In genomic region chr3:75394487-75394886, GRCm38 (mm10) we compare ENCODE assay signal across 20 mouse cellular contexts.
DNase-seq lines count a peak whose midpoint lies in the region; ATAC-seq lines count a peak whose summit lies in the region.
"Had no signal": no experiment of that assay in that cellular context is flagged by ENCODE, and none has a peak within 500 bp of the region (broad histone marks: within the 10 kb centered on the region; RNA-seq: fewer than 3 reads in every experiment).

No protein-coding gene starts in this region.

- H3K4me3 ChIP-seq in heart, embryonic 12.5 days = no peak overlapping the region
- H3K4me3 ChIP-seq in hindbrain, embryonic 15.5 days = no peak overlapping the region
- H3K4me3 ChIP-seq in hindbrain, embryonic 12.5 days = no peak overlapping the region
- no peak overlapping the region for H3K4me3 ChIP-seq in midbrain, embryonic 15.5 days
- H3K4me3 ChIP-seq in neural tube, embryonic 14.5 days (ENCODE audit: low read depth, low read length) = no peak overlapping the region
- H3K4me3 ChIP-seq: embryonic facial prominence, embryonic 13.5 days; limb, embryonic 15.5 days; megakaryocyte, embryonic 14.5 days; myocyte had no signal

- peaks cover 19% of the 10 kb centered on the region for H3K4me1 ChIP-seq in heart, embryonic 12.5 days (replicated peaks)
- H3K4me1 ChIP-seq in hindbrain, embryonic 15.5 days (replicated peaks) = peaks cover 11% of the 10 kb centered on the region
- 0 out of 2 replicates have a peak, but pooled peaks cover 6% of the 10 kb centered on the region for H3K4me1 ChIP-seq in hindbrain, embryonic 12.5 days
- H3K4me1 ChIP-seq in midbrain, embryonic 15.5 days = peaks cover 16% of the 10 kb centered on the region
- 0 out of 2 replicates have a peak, but pooled peaks cover 3% of the 10 kb centered on the region for H3K4me1 ChIP-seq in neural tube, embryonic 14.5 days (ENCODE audit: control insufficient read depth, insufficient read depth, low read length)
- H3K4me1 ChIP-seq: embryonic facial prominence, embryonic 13.5 days; limb, embryonic 15.5 days; megakaryocyte, embryonic 14.5 days had no signal

- H3K27ac ChIP-seq in heart, embryonic 12.5 days (ENCODE audit: poor library complexity, severe bottlenecking) = peak overlapping the region; percentile 14; the same call in 1 of the 2 replicates
- peak overlapping the region; percentile 80 for H3K27ac ChIP-seq in hindbrain, embryonic 15.5 days (replicated peaks)
- H3K27ac ChIP-seq in hindbrain, embryonic 12.5 days = no peak overlapping the region
- H3K27ac ChIP-seq in midbrain, embryonic 15.5 days = 0 out of 2 replicates have a peak overlapping the region, but pooled peaks have one; percentile 29
- H3K27ac ChIP-seq in neural tube, embryonic 14.5 days (ENCODE audit: low read depth, low read length) = 0 out of 2 replicates have a peak overlapping the region, but pooled peaks have one; percentile 22
- H3K27ac ChIP-seq: embryonic facial prominence, embryonic 13.5 days; limb, embryonic 15.5 days had no signal

- DNase-seq in heart, adult 11 months = no peak
- no peak for DNase-seq in adrenal gland, adult (ENCODE audit: inconsistent age in 2 of 2, low spot score in 1 of 2)
- DNase-seq: adrenal gland, postnatal 25 days; cerebellum, adult 9-10 months; kidney, adult 8-10 months; kidney, postnatal 36 days; lung, postnatal 10 days; right cerebral cortex, postnatal 14 days had no signal

- H3K27me3 ChIP-seq in heart, embryonic 12.5 days (replicated peaks) = no peaks in the 10 kb centered on the region
- no peaks in the 10 kb centered on the region for H3K27me3 ChIP-seq in hindbrain, embryonic 15.5 days
- no peaks in the 10 kb centered on the region for H3K27me3 ChIP-seq in hindbrain, embryonic 12.5 days
- H3K27me3 ChIP-seq in midbrain, embryonic 15.5 days (replicated peaks) = no peaks in the 10 kb centered on the region
- H3K27me3 ChIP-seq in neural tube, embryonic 14.5 days (ENCODE audit: control insufficient read depth, insufficient read depth, low read length) = no peaks in the 10 kb centered on the region
- H3K27me3 ChIP-seq: embryonic facial prominence, embryonic 13.5 days; limb, embryonic 15.5 days; megakaryocyte, embryonic 14.5 days; Patski had no signal

- WGBS in heart, embryonic 12.5 days = 30% methylated on average over 3 of the region's 3 CpGs
- 76% methylated on average over 3 of the region's 3 CpGs for WGBS in hindbrain, embryonic 15.5 days
- whole genome bisulfite sequencing in hindbrain, embryonic 12.5 days = 83% methylated on average over 3 of the region's 3 CpGs
- 75% methylated on average over 3 of the region's 3 CpGs for WGBS in midbrain, embryonic 15.5 days
- WGBS in neural tube, embryonic 14.5 days = 85% methylated on average over 3 of the region's 3 CpGs

- peak overlapping the region; percentile 36 for H3K4me2 ChIP-seq in heart, embryonic 12.5 days
- no peak overlapping the region for H3K4me2 ChIP-seq in hindbrain, embryonic 15.5 days
- no peak overlapping the region for H3K4me2 ChIP-seq in hindbrain, embryonic 12.5 days (replicated peaks)
- H3K4me2 ChIP-seq in midbrain, embryonic 15.5 days = no peak overlapping the region
- H3K4me2 ChIP-seq in neural tube, embryonic 14.5 days (ENCODE audit: low read depth, low read length) = no peak overlapping the region
- H3K4me2 ChIP-seq: embryonic facial prominence, embryonic 13.5 days; limb, embryonic 15.5 days had no signal

- no peak for ATAC-seq in heart, embryonic 12.5 days (ENCODE audit: insufficient number of reproducible peaks, low FRiP score)
- no peak for ATAC-seq in hindbrain, embryonic 15.5 days (ENCODE audit: low FRiP score, low read depth)
- ATAC-seq in hindbrain, embryonic 12.5 days (ENCODE audit: low FRiP score) = no peak
- ATAC-seq in midbrain, embryonic 15.5 days (replicated peaks) = no peak
- no peak for ATAC-seq in neural tube, embryonic 14.5 days (ENCODE audit: low read depth)
- ATAC-seq: activated CD4-positive, CD25-positive, alpha-beta regulatory T cell, adult 4 months; inflammation-experienced regulatory T-cells, adult 6 months had no signal

- H3K9me3 ChIP-seq in heart, embryonic 12.5 days (replicated peaks) = no peaks in the 10 kb centered on the region
- H3K9me3 ChIP-seq in hindbrain, embryonic 15.5 days = no peaks in the 10 kb centered on the region
- H3K9me3 ChIP-seq in hindbrain, embryonic 12.5 days (replicated peaks) = no peaks in the 10 kb centered on the region
- no peaks in the 10 kb centered on the region for H3K9me3 ChIP-seq in midbrain, embryonic 15.5 days
- no peaks in the 10 kb centered on the region for H3K9me3 ChIP-seq in neural tube, embryonic 14.5 days (ENCODE audit: control insufficient read depth, low read length)
- H3K9me3 ChIP-seq: embryonic facial prominence, embryonic 13.5 days; limb, embryonic 15.5 days had no signal

- no peak overlapping the region for H3K9ac ChIP-seq in heart, embryonic 12.5 days
- no peak overlapping the region for H3K9ac ChIP-seq in hindbrain, embryonic 15.5 days
- no peak overlapping the region for H3K9ac ChIP-seq in hindbrain, embryonic 12.5 days
- no peak overlapping the region for H3K9ac ChIP-seq in midbrain, embryonic 15.5 days
- H3K9ac ChIP-seq in neural tube, embryonic 14.5 days (replicated peaks; ENCODE audit: low read depth, low read length) = no peak overlapping the region
- H3K9ac ChIP-seq: embryonic facial prominence, embryonic 13.5 days; limb, embryonic 15.5 days had no signal

- no peaks in the 10 kb centered on the region for H3K36me3 ChIP-seq in heart, embryonic 12.5 days
- H3K36me3 ChIP-seq in hindbrain, embryonic 15.5 days = no peaks in the 10 kb centered on the region
- no peaks in the 10 kb centered on the region for H3K36me3 ChIP-seq in hindbrain, embryonic 12.5 days
- no peaks in the 10 kb centered on the region for H3K36me3 ChIP-seq in midbrain, embryonic 15.5 days (replicated peaks)
- H3K36me3 ChIP-seq in neural tube, embryonic 14.5 days (ENCODE audit: control insufficient read depth, insufficient read depth, low read length) = no peaks in the 10 kb centered on the region
- H3K36me3 ChIP-seq: embryonic facial prominence, embryonic 13.5 days; limb, embryonic 15.5 days had no signal
